Mouse (Mus musculus): ENCODE measurements around the gene Parp3. TPM values are rescaled to one million over a fixed set of nuclear protein-coding genes. Genes with fewer than 3 reads are reported as not detected.
"Not testable (repeated sequence)": the region's sequence is repeated elsewhere in the genome, so short reads cannot be mapped to it uniquely, and the experiment has no call there.

Gene Parp3
- total RNA-seq (2015) (14.3 and 19.2 TPM in 2 replicates), total RNA-seq (2017) (26.7 and 29.7 TPM in 2 replicates)

DNA sequence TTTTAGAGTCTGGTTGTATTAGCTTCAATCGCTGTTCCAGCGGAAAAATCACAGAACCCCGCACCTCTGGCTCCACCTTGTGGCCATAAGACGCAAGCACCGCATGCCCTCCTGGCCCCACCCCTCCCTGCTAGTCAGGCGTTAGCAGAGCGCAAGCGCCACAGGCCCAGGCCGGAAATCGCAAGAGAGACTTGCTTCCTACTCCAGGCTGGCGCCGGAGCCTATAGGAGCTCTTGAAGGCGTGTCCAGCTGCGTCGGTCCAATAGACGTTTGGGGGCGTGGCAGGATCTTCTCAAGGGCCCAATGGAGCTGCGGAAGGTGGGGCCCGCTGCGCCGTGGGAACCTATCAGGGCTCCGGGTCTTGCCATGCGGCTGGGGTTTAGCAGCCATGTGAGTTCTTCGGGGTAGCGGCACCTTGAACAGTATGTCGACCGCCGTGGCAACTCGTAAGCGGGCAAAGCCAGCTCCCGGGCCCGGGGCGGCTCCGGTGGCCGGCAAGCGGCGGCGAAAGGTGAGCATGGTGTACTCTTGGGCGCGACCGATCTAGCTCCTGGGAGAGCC, at the start of gene Parp3:
Gene Parp3 (minus strand): TSS at position 26 of the 561 bp plus-strand sequence.
- ATAC-seq (ENCODE audit: poor library complexity, severe bottlenecking): peak; percentile 84

DNA sequence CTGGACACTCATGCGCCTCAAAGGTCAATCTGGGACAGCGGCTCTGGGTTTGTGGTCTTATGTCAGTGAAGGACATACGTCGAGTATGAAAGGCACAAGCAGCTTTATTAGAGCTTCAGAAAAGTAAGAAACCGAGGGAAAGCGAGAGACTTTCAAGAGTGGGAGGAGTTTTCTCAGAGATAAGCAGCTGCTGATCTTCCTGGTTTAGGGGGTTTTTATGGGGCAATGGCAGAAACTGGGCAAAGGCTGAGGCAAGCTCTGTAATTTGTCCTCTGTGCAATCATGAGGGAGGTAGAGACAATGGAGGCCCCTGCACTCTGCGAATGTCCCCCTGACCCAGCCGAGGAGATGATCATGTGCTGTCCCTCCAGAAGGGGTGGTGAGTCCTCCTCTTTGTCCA, 43.2 kb upstream of the Parp3 start:
- no peak for ATAC-seq (ENCODE audit: poor library complexity, severe bottlenecking)

DNA sequence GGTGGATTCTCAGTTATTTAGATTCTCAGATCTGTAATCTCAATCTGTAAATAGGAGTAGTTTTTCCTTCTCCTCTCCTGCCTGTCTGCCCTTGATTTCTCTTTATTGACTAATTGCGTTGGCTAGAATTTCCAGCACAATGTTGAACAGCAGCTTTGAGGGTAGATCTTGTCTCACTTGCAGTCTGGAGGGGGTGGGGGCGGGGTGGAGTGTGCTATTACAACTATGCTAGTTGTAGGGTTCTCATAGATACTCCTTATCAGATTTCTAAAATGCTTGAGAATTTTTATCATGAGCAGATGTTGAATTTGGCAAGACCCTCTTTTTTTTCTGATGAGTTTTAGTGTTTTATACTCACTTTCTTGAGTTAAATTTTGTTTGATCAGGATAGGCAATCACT, 42.7 kb upstream of the Parp3 start:
- ATAC-seq (ENCODE audit: poor library complexity, severe bottlenecking): no peak

DNA sequence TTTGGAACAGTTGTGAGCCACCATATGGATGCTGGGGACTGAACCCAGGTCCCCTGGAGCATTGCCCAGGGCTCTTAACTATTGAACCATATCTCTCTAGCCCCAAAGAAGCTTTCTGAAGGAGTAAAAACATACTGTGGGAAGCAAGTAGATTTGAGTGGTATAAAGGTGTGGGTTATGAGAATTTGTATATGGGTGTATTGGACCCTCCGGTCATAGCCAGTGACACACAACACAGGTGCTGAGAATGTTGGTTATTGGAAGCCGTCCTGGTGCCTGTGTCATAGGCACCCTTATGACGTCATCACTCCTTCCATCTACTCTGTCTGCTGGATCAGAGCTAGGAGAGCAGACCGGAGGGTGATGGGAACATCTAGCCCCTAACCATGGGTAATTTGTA, 37.5 kb upstream of the Parp3 start, which contains the start of gene Iqcf5:
Gene Iqcf5 (plus strand): TSS at position 301 of the 400 bp plus-strand sequence.
- ATAC-seq (ENCODE audit: poor library complexity, severe bottlenecking): no peak

DNA sequence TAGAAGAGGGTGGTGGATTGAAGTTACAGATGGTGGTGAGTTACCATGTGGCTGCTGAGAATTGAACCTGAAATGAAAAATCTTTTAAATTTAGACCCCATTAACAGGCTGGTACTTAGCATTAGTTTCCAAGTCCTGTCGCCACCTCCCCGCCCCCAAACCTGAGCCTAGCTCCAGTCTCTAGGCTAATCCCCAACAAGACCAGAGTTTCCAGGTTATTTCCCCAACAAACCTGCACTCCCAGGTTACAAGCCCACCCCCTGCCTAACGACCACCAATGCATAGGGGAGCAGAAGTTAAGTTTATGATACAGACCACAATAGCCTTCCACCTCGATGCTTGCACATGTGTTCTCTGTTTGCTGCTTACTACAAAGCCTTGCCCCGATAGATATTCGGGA, 36.8 kb upstream of the Parp3 start:
- ATAC-seq (ENCODE audit: poor library complexity, severe bottlenecking): no peak

DNA sequence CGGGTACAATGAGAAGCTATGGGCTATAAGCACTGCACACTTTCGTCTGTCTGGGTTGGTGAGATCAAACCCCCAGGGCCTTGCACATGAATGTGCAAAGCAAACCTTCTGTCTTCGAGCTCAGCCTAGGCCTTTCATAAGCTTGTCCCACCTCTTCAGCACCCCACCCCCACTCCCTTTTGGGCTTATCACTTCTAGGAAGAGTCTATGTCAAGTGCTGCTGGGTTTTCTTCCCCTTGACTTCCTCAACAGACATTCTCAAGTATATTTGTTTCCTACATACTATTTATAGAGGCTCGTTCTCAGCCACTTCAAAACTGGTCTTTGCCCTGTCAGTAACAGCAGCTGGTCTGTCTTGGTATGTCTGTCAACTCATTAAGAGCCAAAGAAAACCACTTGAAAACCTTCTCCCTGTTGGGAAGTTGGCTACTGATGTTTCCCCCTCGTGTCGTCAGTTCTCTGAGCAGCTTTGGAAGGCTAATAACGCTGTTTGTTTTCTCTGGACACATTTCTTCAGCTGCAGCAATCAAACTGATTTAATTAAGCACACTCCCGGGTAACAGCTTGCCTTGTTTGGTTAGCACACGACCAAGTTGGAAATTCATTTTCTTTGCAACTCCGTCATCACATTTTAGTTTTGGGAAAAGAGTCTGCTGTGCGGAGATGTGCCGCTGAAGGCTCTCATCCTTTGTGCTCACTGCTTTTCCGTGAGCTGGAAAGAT, 36.1 kb upstream of the Parp3 start:
- no peak for ATAC-seq (ENCODE audit: poor library complexity, severe bottlenecking)

DNA sequence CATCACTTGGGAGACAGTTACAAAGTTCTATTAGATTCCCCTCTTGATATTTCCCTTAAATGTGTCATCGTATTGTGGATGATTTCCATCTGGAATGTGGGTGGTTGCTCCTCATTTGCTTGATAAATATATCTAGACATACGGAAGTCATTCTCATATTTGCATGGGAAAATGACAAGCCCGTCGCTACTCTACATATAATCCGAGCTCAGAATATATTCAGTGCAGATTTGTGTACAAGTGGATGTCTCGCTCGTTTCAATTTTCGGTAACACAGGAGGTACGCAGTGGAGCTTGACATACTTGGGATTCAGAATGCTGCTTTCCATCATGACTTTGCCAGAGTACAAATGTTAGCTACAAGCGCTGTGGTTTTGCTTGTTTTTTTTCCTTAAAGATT, 32.6 kb upstream of the Parp3 start:
- ATAC-seq (ENCODE audit: poor library complexity, severe bottlenecking): no peak

DNA sequence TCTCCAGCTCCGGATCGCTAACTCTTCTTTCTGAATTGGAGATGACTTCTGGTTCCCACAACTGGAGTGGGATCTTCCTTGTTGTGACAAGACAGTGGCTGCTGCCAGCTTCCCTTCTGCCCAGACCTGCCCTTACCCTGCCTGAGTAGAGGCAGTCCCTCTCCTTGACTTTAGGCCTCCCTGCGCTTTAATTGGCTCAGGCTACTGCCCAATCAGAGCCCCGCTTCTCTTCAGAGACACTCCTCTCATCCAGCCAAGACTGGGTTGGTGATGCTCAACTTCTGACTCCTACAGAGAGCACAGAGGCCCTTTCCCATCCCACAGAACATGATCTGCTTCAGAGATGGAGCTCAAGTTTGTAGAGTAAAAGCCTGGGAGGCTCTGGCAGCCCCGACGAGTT, 27.5 kb upstream of the Parp3 start:
- no peak for ATAC-seq (ENCODE audit: poor library complexity, severe bottlenecking)

DNA sequence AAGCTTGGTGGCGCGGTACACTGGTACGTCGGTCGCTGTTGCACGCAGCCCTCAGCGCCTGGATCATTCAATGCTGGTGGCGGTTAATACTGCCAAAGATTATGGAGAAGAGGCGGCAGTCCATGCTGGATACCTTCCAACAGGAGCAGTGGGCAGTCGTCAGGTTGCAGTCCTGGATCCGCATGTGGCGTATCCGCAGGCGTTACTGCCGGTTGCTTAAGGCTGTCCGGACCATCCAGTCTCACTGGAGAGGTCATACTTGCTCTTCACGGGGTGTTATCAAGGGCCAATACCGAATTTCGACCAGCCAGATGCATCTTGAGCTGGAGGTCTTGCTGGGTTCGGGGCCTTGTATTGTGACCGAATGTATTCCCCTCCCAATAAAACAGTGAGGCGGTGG, 25.1 kb upstream of the Parp3 start:
- no peak for ATAC-seq (ENCODE audit: poor library complexity, severe bottlenecking)

DNA sequence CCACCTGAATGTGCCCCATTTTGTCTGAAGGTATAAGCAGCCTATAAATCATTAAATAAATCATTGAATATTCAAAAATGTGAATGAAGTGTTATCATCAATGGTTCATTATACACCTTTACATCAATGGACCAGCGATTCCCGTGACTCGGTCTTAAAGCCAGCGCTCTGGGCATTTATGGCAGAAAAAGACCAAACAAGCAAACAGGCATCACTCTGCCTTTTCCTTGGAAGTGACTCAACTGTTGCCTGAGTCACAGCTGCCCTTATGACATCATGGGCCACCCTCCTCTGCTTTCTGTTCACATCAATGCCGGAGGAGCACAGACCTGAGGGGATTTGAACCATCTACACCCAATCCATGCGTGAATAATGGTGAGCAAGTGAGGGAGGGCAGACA, 22.9 kb upstream of the Parp3 start, which contains the start of gene Iqcf1:
Gene Iqcf1 (plus strand): TSS at position 301 of the 400 bp plus-strand sequence.
- no peak for ATAC-seq (ENCODE audit: poor library complexity, severe bottlenecking)

DNA sequence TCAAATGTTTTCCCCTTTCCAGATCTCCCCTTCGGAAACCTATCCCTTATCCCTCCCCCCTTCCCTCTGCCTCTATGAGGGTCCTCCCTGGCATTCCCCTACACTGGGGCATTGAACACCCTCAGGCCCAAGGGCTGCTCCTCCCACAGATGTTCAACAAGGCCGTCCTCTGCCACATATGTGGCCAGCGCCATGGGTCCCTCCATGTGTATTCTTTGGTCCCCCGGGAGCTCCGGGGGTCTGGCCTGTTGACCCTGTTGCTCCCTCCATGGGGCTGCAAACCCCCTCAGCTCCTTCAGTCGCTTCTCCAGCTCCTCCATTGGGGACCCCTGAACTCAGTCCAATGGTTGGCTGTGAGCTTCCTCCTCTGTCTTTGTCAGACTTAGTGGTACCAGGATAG, 10.9 kb upstream of the Parp3 start:
- ATAC-seq (ENCODE audit: poor library complexity, severe bottlenecking): not testable (repeated sequence)

DNA sequence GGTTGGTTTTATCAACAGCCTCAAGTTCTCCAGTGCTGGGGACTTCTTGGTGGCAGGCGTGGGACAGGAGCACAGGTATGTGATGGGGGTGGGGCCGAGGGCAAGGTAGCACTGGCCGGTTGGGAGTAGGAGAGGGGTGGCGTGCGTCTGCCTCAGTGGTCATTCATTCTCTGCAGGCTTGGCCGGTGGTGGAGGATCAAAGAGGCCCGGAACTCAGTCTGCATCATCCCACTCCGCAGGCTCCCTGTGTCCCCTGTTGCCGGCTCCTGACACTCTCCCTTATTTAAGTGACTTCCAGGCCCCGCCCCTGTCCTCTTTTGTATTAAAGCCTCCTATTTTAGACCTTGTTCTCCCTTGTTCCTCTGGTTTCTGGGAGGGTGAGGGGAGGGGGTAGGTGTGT, 8.3 kb upstream of the Parp3 start:
- no peak for ATAC-seq (ENCODE audit: poor library complexity, severe bottlenecking)

DNA sequence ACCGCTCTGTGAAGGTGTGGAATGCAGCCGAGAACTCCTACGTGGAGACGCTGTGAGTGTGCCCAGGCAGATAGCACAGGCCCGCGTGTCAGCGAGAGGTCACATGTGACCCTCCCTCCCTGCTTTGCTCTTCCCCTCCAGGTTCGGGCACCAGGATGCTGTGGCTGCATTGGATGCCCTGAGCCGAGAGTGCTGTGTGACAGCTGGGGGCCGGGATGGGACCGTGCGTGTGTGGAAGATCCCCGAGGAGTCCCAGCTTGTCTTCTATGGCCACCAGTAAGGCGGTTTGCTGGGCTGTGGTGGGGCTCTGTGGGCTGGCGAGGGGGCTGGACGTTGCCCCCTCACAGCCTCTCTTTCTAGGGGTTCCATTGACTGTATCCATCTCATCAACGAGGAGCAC, 6.9 kb upstream of the Parp3 start:
- ATAC-seq (ENCODE audit: poor library complexity, severe bottlenecking): no peak

DNA sequence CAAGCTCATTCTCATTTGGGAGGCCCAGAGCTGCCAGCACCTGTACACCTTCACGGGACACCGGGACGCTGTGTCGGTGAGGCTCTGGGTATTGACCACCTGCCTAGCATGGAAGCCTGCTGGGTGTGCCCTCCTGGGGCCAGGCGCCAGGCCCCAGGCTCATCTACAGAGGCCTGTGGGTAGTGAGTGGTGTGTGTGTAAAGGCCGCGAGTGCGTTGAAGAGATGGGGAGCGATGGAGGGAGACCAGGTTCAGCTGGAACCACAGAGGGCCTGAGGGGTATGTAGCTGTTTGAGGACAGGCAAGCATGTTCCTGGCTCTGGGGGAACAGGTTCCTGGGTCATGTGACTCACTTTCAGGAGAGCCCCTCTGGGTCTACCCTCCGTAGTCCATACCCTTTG, 6.4 kb upstream of the Parp3 start:
- no peak for ATAC-seq (ENCODE audit: poor library complexity, severe bottlenecking)

DNA sequence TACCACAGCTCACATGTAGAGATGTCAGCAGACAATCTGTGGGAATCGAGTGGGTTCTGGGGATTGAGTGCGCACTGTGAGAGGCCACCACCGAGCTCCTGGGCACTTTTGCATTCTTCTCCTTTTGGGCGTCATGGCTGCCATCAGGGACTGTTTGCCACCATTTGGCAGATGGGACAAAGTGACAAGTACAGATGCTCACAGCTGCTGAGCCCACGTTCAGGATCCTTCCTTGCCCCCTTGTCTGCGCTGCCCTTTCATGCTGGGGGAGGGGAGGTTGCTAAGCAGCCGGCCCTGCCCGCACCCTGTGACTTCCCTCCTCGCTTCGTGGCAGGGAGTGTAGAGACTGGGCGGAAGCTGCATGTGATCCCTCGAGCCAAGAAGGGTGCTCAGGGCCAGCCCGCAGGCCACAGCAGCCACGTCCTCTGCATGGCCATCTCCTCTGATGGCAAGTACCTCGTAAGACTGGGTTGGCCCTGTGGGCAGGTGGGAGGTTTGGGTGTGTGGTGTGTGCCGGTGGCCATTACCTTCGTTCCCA, 5.9 kb upstream of the Parp3 start:
- ATAC-seq (ENCODE audit: poor library complexity, severe bottlenecking): no peak

DNA sequence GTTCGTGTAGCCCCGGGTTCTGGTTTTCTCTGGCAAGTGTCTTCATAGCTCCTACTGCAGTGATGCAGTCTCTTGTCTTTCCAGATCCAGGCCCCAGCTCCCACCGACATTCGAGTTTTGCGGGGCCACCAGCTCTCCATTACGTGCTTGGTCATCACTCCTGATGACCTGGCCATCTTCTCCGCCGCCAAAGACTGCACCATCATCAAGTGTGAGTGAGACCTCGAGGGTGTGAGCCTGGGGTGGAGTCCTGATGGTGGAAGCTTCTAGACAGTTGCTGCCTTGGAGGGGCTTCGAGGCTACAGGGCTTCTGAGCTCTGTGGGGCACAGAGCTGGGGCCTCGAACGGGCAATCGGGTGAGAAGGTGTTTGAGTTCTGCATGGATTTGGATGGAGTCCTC, 4.9 kb upstream of the Parp3 start:
- no peak for ATAC-seq (ENCODE audit: poor library complexity, severe bottlenecking)

DNA sequence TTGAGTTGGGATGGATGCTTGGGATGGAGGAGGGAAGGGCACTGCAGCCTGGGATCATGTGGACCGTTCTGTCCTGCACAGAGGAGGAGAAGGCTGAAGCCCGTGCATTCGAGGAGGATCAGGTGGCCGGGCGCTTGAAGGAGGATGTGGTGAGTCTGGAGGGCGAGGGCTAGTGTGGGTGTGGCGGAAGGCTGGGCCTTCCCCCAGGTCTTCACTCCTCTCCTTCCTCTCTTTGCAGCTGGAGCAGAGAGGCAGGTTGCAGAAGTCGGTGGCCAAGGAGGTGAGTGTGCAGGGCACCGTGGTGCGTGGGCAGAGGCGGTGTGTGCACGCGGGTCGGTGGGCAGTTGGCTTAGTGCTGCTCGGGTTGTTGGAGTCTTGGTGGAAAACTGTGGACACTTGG, 4.3 kb upstream of the Parp3 start:
- ATAC-seq (ENCODE audit: poor library complexity, severe bottlenecking): peak; percentile 39

DNA sequence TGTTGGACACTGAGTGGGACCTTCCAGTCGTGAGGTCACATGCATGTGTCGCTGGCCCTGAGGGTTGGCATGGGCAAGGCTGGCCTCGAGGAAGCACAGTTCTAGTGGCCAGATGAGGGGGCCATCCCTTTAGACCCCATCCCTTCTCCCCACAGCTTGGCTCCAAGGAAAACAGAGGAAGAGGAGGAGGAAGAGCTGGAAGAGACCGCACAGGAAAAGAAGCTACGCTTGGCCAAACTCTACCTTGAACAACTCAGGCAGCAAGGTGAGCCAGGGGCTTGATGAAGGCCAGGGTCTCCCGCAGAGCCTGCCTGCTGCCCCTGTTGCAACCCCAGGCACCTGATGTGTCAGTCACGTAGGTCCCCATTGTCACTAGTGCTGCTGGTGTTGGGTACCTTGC, 3.8 kb upstream of the Parp3 start:
- no peak for ATAC-seq (ENCODE audit: poor library complexity, severe bottlenecking)

DNA sequence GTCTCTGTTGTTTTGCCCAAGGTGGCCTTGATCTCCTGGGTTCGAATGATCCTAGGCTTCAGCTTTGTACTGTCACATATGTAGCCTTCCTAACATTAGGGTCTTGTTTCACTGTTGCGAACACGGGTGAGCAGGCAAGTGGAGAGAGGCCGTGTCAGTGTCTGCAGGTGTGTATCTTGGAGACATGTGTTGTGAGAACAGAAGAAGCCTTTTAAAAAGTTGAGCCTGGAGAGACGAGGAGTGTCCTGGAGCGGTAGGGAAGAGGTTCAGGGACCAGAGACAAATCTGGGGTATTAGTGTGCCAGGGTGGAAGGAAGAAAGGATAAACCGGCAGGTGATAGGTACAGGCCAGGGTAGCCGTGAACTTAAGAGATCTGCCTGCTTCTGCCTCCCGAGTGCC, 1.4 kb upstream of the Parp3 start:
- ATAC-seq (ENCODE audit: poor library complexity, severe bottlenecking): no peak

DNA sequence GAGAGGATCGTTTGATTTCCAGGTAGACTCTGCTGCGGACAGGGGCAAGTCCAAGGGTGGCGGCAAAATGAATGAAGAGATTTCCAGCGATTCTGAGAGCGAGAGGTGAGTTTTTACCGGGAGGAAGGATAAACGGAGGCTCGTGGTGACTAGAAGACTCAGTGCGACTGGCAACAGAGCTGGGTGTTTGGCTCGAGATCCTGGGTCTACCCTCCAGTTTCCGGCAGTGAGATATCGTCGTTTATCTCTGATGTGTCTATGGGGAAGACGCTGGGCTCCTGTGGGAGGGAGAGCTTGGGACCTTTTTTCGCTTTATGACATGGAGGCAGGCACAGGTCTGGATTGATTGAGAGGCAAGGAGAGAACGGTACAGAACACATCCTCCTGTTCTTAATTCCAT, 900 bp upstream of the Parp3 start:
- no peak for ATAC-seq (ENCODE audit: poor library complexity, severe bottlenecking)

DNA sequence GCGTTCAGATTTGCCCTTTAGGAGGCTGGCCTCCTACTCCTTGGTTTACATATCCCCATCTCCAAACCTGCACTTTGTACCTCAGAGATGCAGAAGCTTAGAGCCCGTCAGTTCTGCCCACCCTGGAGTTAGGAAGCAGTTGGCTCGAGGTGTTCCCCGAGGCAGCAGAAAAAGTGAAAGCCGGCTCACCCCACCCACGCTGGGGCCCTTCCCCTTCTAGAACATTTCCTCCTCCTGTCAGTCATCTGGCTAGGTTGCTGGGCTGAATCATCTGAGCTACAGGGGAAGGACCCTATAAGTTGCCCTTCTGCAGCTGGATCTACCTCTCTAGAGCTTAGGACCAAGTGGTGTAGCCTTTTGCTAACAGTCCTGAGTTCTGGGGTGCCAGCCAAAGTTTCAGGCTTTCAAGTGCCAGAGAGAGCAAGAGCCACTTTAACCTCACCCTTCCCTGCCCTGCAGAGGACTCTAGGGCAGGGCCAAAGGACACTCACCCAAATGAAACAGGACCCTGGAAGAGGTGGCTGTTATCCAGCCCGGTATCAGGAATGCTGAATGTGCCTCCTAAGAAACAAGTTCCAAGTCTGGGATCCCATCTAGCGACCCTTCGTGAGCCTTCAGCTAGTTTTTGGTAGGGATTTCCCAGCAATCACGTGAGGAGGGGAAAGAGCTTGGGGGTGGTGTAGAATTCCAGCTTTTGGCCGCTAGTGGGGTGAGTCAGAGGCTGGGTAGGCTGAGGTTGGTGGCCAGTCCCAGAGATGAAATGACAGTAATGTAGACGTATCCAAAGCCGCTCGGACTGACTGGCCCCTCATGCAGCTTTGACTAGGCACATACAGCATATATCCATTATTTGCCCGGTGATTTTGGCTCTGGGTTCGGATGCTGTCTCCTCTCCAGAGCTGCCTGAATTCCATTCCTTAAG, 486 bp downstream of the Parp3 start:
- ATAC-seq (ENCODE audit: poor library complexity, severe bottlenecking): peak; percentile 49

DNA sequence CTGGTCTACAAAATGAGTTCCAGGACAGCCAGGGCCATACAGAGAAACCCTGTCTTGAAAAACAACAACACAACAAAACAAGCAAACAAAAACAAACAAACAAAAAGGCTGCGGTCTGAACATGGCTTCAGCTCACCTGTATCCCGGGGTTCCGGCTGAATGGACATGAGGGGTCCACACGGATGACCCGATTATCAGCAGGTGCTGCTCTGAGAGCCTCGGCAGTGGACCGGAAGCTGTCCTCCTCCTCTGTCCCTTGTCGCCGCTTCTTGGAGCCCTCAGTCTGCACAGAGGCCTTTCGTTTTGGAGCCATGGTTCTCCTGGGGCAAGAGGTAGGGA, 1.1 kb downstream of the Parp3 start, which contains the start of gene Rrp9:
Gene Rrp9 (plus strand): TSS at position 301 of the 339 bp plus-strand sequence.
- ATAC-seq (ENCODE audit: poor library complexity, severe bottlenecking): no peak

All from megakaryocyte, adult 5-6 weeks (primary cell).